Mouse (Mus musculus) c-Kit-positive CD71-positive TER-119-positive erythroid progenitor cells, embryonic 14.5 days (primary cell): ENCODE data around the gene Top3a.
A peak's percentile ranks its signal among the peaks of the same experiment; 100 is the strongest.

Experiments
- DNase-seq: peaks from one replicate; pipeline ENCODE4 v3.0.0-alpha.2; 2013; ENCODE audit warnings: low spot score

Top3a gene

GRCm38 (mm10) chr11:60774841-60775240 lies 2.3 kb downstream of the Top3a start:
- DNase-seq, result peak; percentile 83

- DNase-seq, result no peak
Observed at GRCm38 (mm10) chr11:60774158-60774689, 2.9 kb downstream of the Top3a start.

- no peak for DNase-seq
Observed at GRCm38 (mm10) chr11:60772161-60772560, 5.0 kb downstream of the Top3a start.

DNA sequence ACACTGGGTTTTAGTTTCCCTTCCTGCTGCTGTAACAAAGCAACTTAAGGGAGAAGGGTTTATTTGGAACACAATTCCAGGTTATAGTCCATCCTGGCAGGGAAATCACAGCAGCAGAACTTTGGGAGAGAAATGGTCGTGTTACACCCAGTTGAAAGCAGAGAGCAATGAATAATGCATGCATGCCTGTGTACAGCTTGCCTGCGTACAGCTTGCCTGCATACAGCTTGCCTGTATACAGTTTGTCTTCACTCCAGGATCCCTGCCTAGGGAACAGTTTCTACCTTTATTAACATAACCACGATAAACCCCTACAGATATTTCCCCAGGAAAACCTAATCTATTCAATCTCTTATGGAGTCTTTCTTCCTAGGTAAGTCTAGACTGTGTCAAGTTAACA lies 6.4 kb downstream of the Top3a start:
- no peak for DNase-seq

GRCm38 (mm10) chr11:60769322-60769721 lies 7.8 kb downstream of the Top3a start:
- DNase-seq, result no peak

GRCm38 (mm10) chr11:60766969-60767368 lies 10.2 kb downstream of the Top3a start:
- peak; percentile 37 for DNase-seq

DNA sequence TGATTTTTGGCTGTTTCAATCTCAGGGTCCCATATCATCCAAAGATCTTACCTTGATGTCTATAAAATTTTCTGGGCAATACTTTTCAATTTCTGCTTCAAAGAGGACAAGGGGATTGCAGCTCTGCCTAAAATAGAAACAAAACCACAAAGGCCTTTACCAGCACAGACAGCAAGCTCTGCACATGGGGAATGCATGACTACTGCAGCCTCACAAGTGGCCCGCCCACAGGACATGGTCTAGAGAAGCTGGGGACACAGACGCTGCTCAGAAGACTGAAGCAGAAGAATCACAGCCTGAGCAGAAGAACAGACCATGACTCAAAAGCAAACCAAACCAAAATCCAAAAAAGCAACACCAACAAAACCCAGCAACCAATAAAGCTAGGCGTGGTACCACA lies 15.5 kb downstream of the Top3a start:
- no peak for DNase-seq

DNA sequence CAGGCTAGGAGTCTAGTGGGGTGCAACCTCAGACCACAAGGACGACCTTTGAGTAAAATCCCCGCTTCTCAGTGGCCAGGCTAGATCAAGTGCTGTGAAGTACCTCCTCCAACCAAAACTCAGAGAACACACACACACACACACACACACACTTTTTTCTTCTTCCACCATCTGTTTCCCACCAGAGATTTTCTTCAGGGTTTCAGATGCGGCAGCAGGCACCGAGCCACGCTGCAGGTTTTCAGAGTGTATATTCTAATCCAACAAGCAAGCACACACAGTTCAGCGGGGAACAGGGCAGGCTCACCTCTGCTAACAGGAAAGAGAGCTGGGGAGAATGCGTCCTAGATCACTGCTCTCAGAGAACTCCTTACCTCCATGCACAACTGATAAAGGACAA lies 21.6 kb downstream of the Top3a start:
- DNase-seq, result no peak

- no peak for DNase-seq
Observed at GRCm38 (mm10) chr11:60740321-60740720, 36.8 kb downstream of the Top3a start.

- no peak for DNase-seq
Observed at GRCm38 (mm10) chr11:60737450-60737849, 39.7 kb downstream of the Top3a start.

DNA sequence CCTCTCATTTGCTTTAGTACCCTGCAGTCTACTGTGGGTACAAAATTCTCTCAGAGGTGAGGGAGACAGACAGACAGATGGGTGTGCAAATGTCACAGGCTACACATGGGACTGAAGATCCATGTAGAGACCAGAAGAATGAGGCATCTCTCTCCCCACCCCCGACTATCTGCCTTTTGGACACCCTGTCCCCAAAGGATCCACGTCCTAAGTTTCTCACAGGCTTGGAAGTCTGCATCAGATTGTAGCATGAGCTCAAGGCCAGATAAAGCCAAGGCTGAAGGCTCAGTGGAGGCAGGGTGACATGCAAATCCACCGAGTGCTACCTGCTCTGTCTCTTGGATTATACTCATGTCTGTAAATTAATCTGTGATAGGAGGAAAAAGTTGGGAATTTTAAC lies 40.7 kb downstream of the Top3a start:
- DNase-seq, result no peak

DNA sequence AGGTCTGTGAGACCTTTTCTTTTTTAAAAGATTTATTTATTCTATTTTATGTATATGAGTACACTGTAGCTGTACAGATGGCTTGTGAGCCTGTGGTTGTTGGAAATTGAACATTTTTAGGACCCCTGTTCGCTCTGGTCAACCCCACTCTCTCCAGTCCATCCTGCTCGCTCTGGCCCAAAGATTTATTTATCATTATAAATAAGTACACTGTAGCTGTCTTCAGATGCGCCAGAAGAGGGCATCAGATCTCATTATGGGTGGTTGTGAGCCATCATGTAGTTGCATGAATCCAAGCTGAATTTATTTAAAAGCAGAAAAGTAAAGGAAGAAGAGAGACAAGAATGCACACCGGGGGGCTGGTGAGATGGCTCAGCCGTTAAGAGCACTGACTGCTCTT lies 42.0 kb downstream of the Top3a start:
- DNase-seq, result no peak

- DNase-seq, result no peak
Observed at GRCm38 (mm10) chr11:60734206-60734605, 43.0 kb downstream of the Top3a start.

GRCm38 (mm10) chr11:60731251-60731650 lies 45.9 kb downstream of the Top3a start:
- no peak for DNase-seq

GRCm38 (mm10) chr11:60730169-60730568 lies 47.0 kb downstream of the Top3a start:
- DNase-seq, result no peak

DNA sequence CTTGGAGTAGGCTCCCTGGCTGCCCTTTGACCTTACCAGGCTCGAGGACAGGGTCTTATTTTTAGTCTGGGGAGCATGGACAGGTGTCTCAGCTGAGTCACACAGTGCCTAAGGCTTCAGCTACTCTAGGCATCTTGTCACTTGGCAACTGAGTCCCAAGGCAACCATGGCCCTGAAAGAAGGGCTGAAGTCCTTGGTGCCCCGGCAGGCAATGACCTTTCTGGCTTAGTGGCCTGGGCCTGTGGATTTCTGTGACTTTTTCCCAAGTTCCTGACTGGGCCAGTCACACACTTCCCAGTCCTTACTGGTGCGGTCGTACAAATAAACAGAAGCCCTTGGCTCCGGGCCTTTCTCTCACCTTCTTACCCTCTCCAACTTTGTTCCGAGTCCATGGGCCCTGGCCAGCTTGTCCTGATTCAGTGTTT lies 47.9 kb downstream of the Top3a start:
- no peak for DNase-seq

- DNase-seq, result peak; percentile 90
Observed at GRCm38 (mm10) chr11:60728260-60728761, 48.9 kb downstream of the Top3a start, which contains the start of gene Mief2. Gene Mief2 (plus strand): TSS chr11:60728398.

DNA sequence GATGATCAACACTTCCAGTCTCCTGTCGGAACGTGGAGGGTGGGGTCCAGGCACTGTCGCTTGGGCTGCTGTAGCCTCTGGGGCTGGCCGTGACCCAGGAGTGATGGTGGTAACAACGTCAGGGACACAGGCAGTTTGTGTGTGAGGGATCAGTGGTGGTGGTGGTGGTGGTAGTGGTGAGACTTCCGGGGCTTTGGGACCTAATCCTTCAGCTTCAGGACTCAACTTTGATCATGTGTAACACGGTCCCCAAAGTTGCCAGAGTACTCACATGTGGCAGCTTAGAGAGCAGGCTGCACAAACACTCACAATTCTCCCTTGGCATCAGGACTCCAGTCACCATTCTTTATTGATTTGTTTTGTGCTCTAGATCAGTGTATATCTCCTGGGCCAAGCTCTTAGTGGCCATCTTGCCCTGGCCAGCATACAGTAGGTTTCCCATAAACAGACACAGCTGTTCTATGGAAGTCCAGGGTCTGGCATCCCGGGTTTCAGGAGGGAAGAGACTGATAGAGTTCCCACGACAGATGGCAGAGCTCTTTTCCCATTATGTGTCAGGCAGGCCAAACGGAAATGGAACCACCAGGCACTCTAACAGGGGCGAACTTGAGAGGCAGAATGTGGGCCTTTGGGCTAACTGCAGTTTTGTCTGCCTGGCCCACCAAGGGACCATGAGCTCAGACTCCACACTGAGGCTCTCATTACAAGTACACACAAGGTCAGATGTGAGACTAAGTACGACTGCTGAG lies 49.6 kb downstream of the Top3a start:
- no peak for DNase-seq

DNA sequence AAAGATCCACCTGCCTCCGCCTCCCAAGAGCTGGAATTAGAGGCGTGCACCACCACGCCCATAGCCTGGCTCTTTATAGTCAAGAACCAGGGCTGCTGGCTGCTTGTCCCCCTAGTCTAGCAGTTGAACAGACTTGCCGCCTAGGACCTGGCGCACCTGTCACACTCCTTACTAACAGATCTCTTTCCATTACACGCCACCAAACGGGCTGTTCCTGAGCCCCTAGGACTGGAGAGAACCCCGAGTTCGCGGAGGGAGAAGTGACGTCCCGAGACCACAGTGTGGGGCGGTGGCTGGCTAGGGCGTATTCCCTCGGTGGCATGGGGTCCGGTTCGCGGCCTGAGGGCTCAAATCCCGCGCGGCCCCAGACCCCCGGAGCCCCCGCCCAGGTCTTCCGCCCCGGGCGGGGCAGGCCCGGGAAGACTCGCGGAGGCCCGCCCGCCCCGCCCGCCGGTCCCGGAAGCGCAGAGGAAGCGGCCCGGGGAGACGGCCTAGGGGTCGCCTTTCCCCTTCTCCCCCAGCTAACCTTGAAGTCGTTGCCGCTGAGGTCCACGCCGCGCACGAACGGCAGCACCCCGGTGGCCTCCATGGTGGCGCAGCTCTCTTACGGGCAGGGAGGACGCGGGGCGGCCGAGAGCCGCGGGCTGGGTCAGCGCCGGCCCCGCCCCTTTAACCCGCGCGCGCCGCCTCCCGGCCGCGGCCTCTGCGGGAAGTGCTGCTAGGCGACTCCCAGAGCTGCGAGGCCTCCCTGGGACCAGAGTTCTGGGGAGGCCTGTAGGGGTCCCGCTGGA lies 50.4 kb downstream of the Top3a start, which contains the start of gene Flii:
TSS of gene Flii (minus strand) at position 663 of the 791 bp plus-strand sequence.
- DNase-seq, result peak; percentile 71

- DNase-seq, result no peak
Observed at GRCm38 (mm10) chr11:60719263-60719662, 57.9 kb downstream of the Top3a start.

DNA sequence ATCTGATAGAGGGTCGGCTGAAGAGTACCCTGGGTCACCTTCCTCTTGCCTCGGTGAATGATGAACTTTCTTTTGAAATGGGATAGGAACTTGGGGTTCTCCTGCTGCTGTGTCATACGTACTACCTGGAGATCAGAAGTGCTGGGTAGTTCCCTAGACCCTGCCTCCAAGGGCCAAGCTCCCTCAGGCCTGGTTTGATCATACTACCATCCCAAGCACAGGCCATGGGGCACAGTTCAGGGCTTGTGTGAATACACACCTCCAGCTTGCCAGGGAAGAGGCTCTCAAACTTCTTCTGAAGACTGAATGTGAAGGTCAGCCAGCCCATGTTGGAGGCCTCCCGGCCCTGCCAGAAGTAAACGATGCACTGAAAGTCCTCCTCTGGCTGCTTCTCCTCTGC lies 61.3 kb downstream of the Top3a start:
- DNase-seq, result no peak

DNA sequence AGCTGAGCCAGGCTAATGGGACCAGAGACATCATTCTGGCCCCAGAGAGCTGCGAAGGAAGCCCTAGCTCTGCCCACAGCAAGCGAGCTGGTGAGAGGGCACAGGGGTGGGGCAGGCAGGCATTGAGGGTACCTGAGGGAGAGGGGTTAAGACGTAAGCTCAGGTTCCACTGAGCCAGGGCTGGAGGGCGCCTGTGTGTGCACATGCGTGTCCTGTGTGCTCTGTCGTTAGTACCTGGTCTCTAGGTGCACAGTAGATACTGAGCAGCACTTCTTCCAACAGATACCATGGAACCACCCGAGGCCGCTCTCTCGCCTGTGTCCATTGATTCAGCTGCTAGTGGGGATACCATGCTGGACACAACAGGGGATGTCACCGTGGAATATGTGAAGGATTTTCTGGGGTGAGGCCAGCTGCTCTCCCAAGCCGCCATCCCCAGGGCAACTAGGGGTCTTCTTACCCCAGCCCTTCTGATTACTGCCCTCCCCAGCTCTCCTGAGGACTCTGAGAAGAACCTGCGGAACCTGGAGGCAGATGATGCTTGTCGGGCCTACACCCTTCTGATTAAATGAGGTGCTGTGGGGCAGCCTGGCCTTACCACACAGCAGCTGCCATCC lies 64.4 kb downstream of the Top3a start:
- DNase-seq, result no peak
